Mouse (Mus musculus) forebrain, postnatal 0 days (tissue): Measurements from ENCODE around the gene Olfr228. TPM values are rescaled to one million over a fixed set of nuclear protein-coding genes. Genes with fewer than 3 reads are reported as not detected.
"Not testable (repeated sequence)": the region's sequence is repeated elsewhere in the genome, so short reads cannot be mapped to it uniquely, and the experiment has no call there.

Experiments used
- ATAC-seq: fragments of 200-750 bp; cut with Nextera tagmentation; 2 replicates; pipeline ENCODE4 v1.8.0; 2017; ENCODE audit warnings: mild to moderate bottlenecking, moderate library complexity
- DNase-seq: peaks from one replicate; pipeline ENCODE4 v3.0.0-alpha.2; 2015
- H3K27ac ChIP-seq: fragments of 300-500 bp; sonication (generic); 2 replicates; pipeline ENCODE4 v1.5.1; 2014; ENCODE audit warnings: low read depth, mild to moderate bottlenecking, antibody characterized with exemption, low read length, moderate library complexity, mixed read lengths
- H3K27me3 ChIP-seq: fragments of 300-500 bp; sonication (generic); 2 replicates; pipeline ENCODE4 v1.6.1; 2014; ENCODE audit warnings: mild to moderate bottlenecking, low read length, mixed read lengths; ENCODE audit not compliant: insufficient read depth
- H3K36me3 ChIP-seq: fragments of 300-500 bp; sonication (generic); 2 replicates; pipeline ENCODE4 v1.6.1; 2014; ENCODE audit warnings: mild to moderate bottlenecking, moderate library complexity; ENCODE audit not compliant: insufficient read depth
- H3K4me1 ChIP-seq: fragments of 300-500 bp; sonication (generic); 2 replicates; pipeline ENCODE4 v1.6.1; 2014; ENCODE audit warnings: antibody characterized with exemption; ENCODE audit not compliant: insufficient read depth
- H3K4me2 ChIP-seq: fragments of 300-500 bp; sonication (generic); 2 replicates; pipeline ENCODE4 v1.6.1; 2014; ENCODE audit warnings: low read depth, mild to moderate bottlenecking, moderate library complexity
- H3K4me3 ChIP-seq: fragments of 300-500 bp; sonication (generic); 2 replicates; pipeline ENCODE4 v1.5.1; 2014; ENCODE audit warnings: low read depth, low read length, mixed read lengths
- H3K9ac ChIP-seq: fragments of 300-500 bp; sonication (generic); 2 replicates; pipeline ENCODE4 v1.6.1; 2014; ENCODE audit warnings: mild to moderate bottlenecking
- H3K9me3 ChIP-seq: fragments of 300-500 bp; sonication (generic); 2 replicates; pipeline ENCODE4 v1.6.1; 2016; ENCODE audit warnings: low read length
- CTCF ChIP-seq: sonication (generic); IDR thresholded peaks from 2 replicates; pipeline ENCODE4 v1.5.1; 2016; ENCODE audit warnings: antibody characterized with exemption, control low read depth, low read depth
- WGBS: fragments of 180-500 bp; shearing (Covaris S2); extraction: QIAGEN DNeasy Blood & Tissue Kit; methylation state at CpG from one replicate; pipeline ENCODE4 v1.1.7; 2014; 5-methylcytosine and 5-hydroxymethylcytosine counted together
- polyA plus RNA-seq: library from polyadenylated mRNA; unstranded; fragments of >200 nt; fragmentation: Nextera tagmentation; extraction: Ambion mirVana; gene quantifications from 2 replicates; pipeline ENCODE4 v1.2.1, GENCODE M21; 2015
- total RNA-seq: library from RNA; depleted of rRNA; stranded (reverse); fragments of >200 nt; gene quantifications from 2 replicates; pipeline ENCODE4 v1.2.3, GENCODE M21; 2014; rRNA removed

Olfr228 gene
- total RNA-seq (not detected in 2 replicates), polyA plus RNA-seq (not detected in 2 replicates)

- Histone ChIP-seq H3K36me3 (no peaks in the 10 kb centered on the region), H3K9ac (no peak within 1 kb of the TSS), H3K9me3 (no peaks in the 10 kb centered on the region), H3K4me2 (no peak within 1 kb of the TSS), H3K27ac (no peak within 1 kb of the TSS), H3K4me1 (no peaks in the 10 kb centered on the region), H3K27me3 (no peaks in the 10 kb centered on the region), H3K4me3 (no peak within 1 kb of the TSS)
- WGBS: 52% methylated on average over 1 of the region's 1 CpGs
- no peak for TF ChIP-seq CTCF
- ATAC-seq: no peak
- no peak for DNase-seq
Observed at GRCm38 (mm10) chr2:86487286-86487685, at the start of gene Olfr228. Olfr228 (minus strand) TSS chr2:86487386.

DNA sequence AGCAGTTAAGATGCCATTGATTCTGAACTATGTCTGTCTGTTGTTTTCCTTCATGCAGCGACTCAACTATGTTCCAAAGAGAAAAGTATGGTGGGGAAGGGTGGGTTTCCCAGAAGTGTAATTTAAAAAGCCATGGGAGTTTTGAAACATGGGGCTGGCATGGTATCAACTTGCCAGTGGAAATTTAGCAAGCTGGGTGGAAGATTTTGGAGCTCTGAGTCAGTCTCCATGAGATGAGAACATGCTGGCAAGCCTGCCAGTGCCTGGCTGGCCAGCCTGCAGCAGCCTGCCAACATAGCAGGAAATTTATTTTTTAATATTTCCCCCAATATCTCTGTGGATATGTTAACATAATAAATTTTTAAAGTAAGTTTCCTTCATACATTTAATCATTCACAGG is 43.8 kb upstream of the Olfr228 start:
- Histone ChIP-seq H3K9ac (no peak overlapping the region), H3K4me1 (no peaks in the 10 kb centered on the region), H3K4me3 (no peak overlapping the region), H3K36me3 (no peaks in the 10 kb centered on the region), H3K4me2 (no peak overlapping the region), H3K27me3 (no peaks in the 10 kb centered on the region), H3K27ac (no peak overlapping the region), H3K9me3 (no peaks in the 10 kb centered on the region)
- TF ChIP-seq CTCF: no peak
- no peak for ATAC-seq
- WGBS: 46% methylated on average over 1 of the region's 1 CpGs
- peak; percentile 4 for DNase-seq

DNA sequence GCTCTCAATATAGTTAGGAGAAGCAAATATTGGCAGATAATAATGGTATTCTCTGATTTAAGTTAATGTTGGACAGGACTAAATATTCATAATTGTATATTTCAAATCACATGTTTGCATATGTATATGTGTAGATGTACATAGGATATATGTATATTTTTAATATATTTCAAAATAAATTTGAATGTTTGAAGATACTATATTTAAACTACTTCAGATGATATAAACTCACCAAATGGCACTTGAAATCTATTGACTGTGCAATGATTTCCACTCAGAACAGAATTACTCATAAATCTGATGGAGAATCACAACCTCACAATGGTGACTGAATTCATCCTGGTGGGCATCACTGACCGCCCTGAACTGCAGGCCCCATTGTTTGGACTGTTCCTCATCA is 21.0 kb upstream of the Olfr228 start, which contains the start of gene Olfr1076:
Gene Olfr1076, plus strand, starts transcription at position 301 of the 400 bp plus-strand sequence.
- 81% methylated on average over 1 of the region's 1 CpGs for WGBS
- ATAC-seq (no peak), DNase-seq (no peak)

GRCm38 (mm10) chr2:86464442-86465109 is 22.6 kb downstream of the Olfr228 start:
- Histone ChIP-seq H3K27me3 (no peaks in the 10 kb centered on the region), H3K9ac (no peak overlapping the region), H3K4me2 (no peak overlapping the region), H3K9me3 (no peaks in the 10 kb centered on the region), H3K27ac (no peak overlapping the region), H3K4me1 (no peaks in the 10 kb centered on the region), H3K36me3 (no peaks in the 10 kb centered on the region), H3K4me3 (no peak overlapping the region)
- DNase-seq (peak; percentile 56), ATAC-seq (peak; percentile 36; the same call in 1 of the 2 replicates)
- WGBS: 34% methylated on average over 10 of the region's 10 CpGs
- peak; percentile 77 for TF ChIP-seq CTCF

More for the DNA sequence above, 21.0 kb upstream of the Olfr228 start, which contains the start of gene Olfr1076:
- no peaks in the 10 kb centered on the region for H3K27me3 ChIP-seq
- no peak for TF ChIP-seq CTCF
- no peaks in the 10 kb centered on the region for H3K36me3 ChIP-seq
- H3K9me3 ChIP-seq: no peaks in the 10 kb centered on the region
- no peak within 1 kb of the TSS for H3K4me3 ChIP-seq
- no peak within 1 kb of the TSS for H3K4me2 ChIP-seq
- H3K9ac ChIP-seq: no peak within 1 kb of the TSS
- H3K27ac ChIP-seq: no peak within 1 kb of the TSS
- H3K4me1 ChIP-seq: no peaks in the 10 kb centered on the region

GRCm38 (mm10) chr2:86460434-86460833 is 26.8 kb downstream of the Olfr228 start:
- Histone ChIP-seq H3K27me3 (no peaks in the 10 kb centered on the region), H3K4me2 (no peak overlapping the region), H3K9ac (no peak overlapping the region), H3K36me3 (no peaks in the 10 kb centered on the region), H3K9me3 (no peaks in the 10 kb centered on the region), H3K4me3 (no peak overlapping the region), H3K4me1 (no peaks in the 10 kb centered on the region), H3K27ac (no peak overlapping the region)
- DNase-seq (no peak), ATAC-seq (no peak)
- TF ChIP-seq CTCF: no peak
- WGBS: 82% methylated on average over 1 of the region's 1 CpGs

DNA sequence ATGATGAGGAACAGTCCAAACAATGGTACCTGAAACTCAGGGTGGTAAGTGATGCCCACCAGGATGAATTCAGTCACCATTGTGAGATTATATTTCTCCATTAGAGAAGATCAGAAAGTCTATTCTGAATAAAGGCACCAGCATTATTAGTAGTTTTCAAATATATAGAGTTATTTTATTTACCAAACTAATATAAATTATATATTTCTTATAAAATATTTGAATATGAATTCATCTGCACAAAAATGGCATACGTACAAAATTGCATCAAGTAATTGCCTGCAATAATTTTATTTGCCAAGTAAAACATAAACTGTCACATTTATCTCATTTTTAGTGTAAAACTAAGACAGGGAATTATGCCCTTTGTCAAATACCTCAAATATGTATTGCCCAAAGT is 31.0 kb downstream of the Olfr228 start, which contains the start of gene Olfr1066:
Gene Olfr1066, minus strand, starts transcription at position 101 of the 400 bp plus-strand sequence.
- TF ChIP-seq CTCF: no peak
- no peaks in the 10 kb centered on the region for H3K27me3 ChIP-seq
- no peaks in the 10 kb centered on the region for H3K36me3 ChIP-seq
- no peak within 1 kb of the TSS for H3K4me2 ChIP-seq
- 86% methylated on average over 1 of the region's 1 CpGs for WGBS
- no peaks in the 10 kb centered on the region for H3K4me1 ChIP-seq
- H3K9ac ChIP-seq: no peak within 1 kb of the TSS
- H3K9me3 ChIP-seq: no peaks in the 10 kb centered on the region
- DNase-seq (no peak), ATAC-seq (no peak)
- H3K27ac ChIP-seq: no peak within 1 kb of the TSS
- H3K4me3 ChIP-seq: no peak within 1 kb of the TSS

GRCm38 (mm10) chr2:86450491-86450890 is 36.7 kb downstream of the Olfr228 start, which contains the start of gene Olfr1065:
Olfr1065 (minus strand) TSS chr2:86450591.
- H3K9me3 ChIP-seq, ATAC-seq, H3K4me2 ChIP-seq, H3K27ac ChIP-seq, H3K36me3 ChIP-seq, H3K4me1 ChIP-seq, H3K27me3 ChIP-seq, DNase-seq, H3K4me3 ChIP-seq, H3K9ac ChIP-seq: not testable (repeated sequence)
- WGBS: no CpG with 5 or more reads among the region's 1 CpGs

DNA sequence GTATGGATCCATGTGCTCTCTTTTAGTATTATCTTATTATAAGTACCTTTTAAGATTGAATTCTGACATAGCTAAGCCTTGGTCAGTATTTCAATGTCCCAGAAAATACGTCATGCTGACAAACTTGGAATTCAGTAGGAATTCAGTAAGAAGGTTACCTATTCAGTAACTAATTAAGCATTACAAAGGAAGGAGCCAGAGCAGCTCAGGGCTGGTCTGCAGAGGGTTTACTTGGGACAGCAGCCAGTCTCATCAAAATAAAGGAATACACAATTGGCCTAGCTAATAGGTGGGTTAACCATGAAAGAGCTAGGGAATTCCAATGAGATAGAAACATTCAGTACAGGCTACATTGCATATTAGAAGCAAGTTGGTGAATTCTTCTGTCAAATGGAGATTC is 45.1 kb downstream of the Olfr228 start:
- not testable (repeated sequence) for H3K4me3 ChIP-seq, H3K36me3 ChIP-seq, H3K9me3 ChIP-seq, H3K27ac ChIP-seq, H3K27me3 ChIP-seq, ATAC-seq, DNase-seq, H3K9ac ChIP-seq, H3K4me1 ChIP-seq, H3K4me2 ChIP-seq
- 33% methylated on average over 1 of the region's 1 CpGs for WGBS
